Mouse (Mus musculus) forebrain, embryonic 15.5 days (tissue): ENCODE measurements around the gene Gtf3c5. TPM values are rescaled to one million over a fixed set of nuclear protein-coding genes. Genes with fewer than 3 reads are reported as not detected.

Source experiments
- ATAC-seq: fragments of 200-750 bp; cut with Nextera tagmentation; replicated peaks from 2 replicates; pipeline ENCODE4 v1.8.0; 2017; ENCODE audit warnings: mild to moderate bottlenecking, moderate TSS enrichment, moderate library complexity
- H3K27ac ChIP-seq: fragments of 300-500 bp; sonication (generic); replicated peaks from 2 replicates; pipeline ENCODE4 v1.5.1; 2015; ENCODE audit warnings: mild to moderate bottlenecking, inconsistent platforms
- H3K27me3 ChIP-seq: fragments of 300-500 bp; sonication (generic); 2 replicates; pipeline ENCODE4 v1.6.1; 2015; ENCODE audit warnings: inconsistent platforms
- H3K36me3 ChIP-seq: fragments of 300-500 bp; sonication (generic); 2 replicates; pipeline ENCODE4 v1.6.1; 2015; ENCODE audit warnings: mild to moderate bottlenecking, inconsistent platforms
- H3K4me1 ChIP-seq: fragments of 300-500 bp; sonication (generic); 2 replicates; pipeline ENCODE4 v1.6.1; 2015; ENCODE audit warnings: inconsistent platforms
- H3K4me2 ChIP-seq: fragments of 300-500 bp; sonication (generic); replicated peaks from 2 replicates; pipeline ENCODE4 v1.6.1; 2015; ENCODE audit warnings: mild to moderate bottlenecking, inconsistent platforms
- H3K4me3 ChIP-seq: fragments of 300-500 bp; sonication (generic); 2 replicates; pipeline ENCODE4 v1.5.1; 2015; ENCODE audit warnings: mild to moderate bottlenecking, inconsistent platforms
- H3K9ac ChIP-seq: fragments of 300-500 bp; sonication (generic); replicated peaks from 2 replicates; pipeline ENCODE4 v1.6.1; 2015; ENCODE audit warnings: mild to moderate bottlenecking, inconsistent platforms
- H3K9me3 ChIP-seq: fragments of 300-500 bp; sonication (generic); 2 replicates; pipeline ENCODE4 v1.6.1; 2016; ENCODE audit warnings: inconsistent platforms
- WGBS: fragments of 180-500 bp; shearing (Covaris S2); methylation state at CpG from one replicate; pipeline ENCODE4 v1.1.7; 2015; ENCODE audit warnings: mixed read lengths; 5-methylcytosine and 5-hydroxymethylcytosine counted together
- polyA plus RNA-seq: library from polyadenylated mRNA; unstranded; fragments of >200 nt; fragmentation: Nextera tagmentation; extraction: Ambion mirVana; gene quantifications from 2 replicates; pipeline ENCODE4 v1.2.1, GENCODE M21; 2015

The Gtf3c5 gene
- polyA plus RNA-seq, 1 experiment from 2014 or later: 42.3 TPM

DNA sequence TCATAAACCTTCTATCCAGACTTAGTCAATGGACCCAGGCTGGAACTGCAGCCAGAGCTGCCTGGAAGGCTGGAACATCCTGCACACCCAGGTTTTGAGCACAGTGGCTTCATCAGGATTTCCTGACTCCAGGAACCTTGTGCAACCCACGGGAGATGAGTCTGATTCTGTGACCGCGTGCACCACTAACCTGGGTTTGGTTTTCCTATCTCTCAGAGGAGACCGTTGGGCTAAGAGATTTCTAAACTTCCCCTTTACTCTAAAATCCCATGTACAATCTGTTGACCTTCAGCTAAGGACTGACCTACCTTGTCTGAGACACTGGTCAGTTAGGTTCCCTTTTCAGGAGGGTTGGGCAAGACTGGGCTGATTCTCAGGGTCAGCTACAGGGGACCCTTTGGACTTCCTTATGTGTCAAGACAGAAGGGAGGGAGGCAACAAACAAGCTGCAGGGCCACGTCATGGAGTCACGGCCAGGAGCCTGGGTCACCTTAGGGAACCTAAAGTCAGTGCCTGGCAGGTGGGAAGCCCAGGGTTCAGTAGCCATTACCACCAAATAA, 35.3 kb upstream of the Gtf3c5 start:
- Histone ChIP-seq H3K4me1 (no peaks in the 10 kb centered on the region), H3K27me3 (peaks cover 23% of the 10 kb centered on the region), H3K27ac (no peak overlapping the region), H3K36me3 (no peaks in the 10 kb centered on the region), H3K9me3 (no peaks in the 10 kb centered on the region), H3K4me2 (no peak overlapping the region), H3K4me3 (no peak overlapping the region), H3K9ac (no peak overlapping the region)
- WGBS: 87% methylated on average over 6 of the region's 6 CpGs
- no peak for ATAC-seq

DNA sequence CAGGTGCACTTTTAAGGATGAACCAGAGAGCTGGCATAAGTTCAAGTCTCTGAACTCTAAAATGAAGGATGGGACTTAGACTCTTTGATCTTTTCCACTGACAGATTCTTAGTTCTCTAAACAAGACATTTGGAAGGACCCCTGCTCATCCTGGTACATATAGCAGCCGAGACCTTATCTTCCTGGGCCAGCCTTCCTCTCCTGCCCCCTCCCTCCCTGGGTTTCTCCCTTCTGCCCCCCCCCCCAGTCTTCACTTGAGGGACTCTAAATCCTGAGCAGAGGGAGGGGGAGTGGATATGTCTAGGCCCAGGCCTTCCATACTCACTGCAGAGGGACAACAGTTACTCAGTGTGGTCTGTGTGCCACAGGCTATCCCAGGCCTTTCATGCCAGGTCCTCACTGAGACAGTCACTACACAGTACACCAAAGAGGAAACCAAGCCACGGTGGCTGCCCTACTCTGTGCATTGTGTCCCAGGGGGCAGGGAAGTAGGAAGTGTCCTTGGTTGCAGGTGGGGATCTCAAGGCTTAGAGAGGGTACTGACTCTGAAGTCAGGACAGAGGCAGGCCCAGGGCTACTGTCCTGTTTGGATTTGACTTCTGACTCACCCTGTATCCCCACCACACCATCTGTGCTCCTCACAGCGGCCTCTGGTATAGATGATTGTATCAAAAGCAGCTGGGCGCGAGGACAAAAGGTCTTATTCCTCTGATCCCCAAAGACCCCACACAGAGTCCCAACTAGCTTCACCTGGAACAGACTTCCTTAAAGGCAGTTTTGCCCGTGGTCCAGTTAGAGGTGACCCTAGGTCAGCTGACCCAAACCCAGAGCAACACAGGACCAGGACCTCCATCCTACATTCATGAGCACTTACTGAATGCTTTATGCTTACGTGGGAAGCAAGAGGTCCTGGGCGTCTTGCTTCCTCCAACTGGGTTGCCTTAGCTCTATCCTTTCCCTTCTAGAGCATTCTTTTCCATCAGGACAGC, 34.2 kb upstream of the Gtf3c5 start:
- H3K4me2 ChIP-seq: no peak overlapping the region
- H3K4me3 ChIP-seq: no peak overlapping the region
- no peak for ATAC-seq
- H3K9ac ChIP-seq: no peak overlapping the region
- H3K27me3 ChIP-seq: peaks cover 22% of the 10 kb centered on the region
- no peaks in the 10 kb centered on the region for H3K36me3 ChIP-seq
- no peak overlapping the region for H3K27ac ChIP-seq
- WGBS: 75% methylated on average over 8 of the region's 8 CpGs
- H3K9me3 ChIP-seq: no peaks in the 10 kb centered on the region
- no peaks in the 10 kb centered on the region for H3K4me1 ChIP-seq

GRCm38 (mm10) chr2:28616874-28617273, 33.3 kb upstream of the Gtf3c5 start:
- H3K27ac ChIP-seq: no peak overlapping the region
- no peaks in the 10 kb centered on the region for H3K36me3 ChIP-seq
- H3K9me3 ChIP-seq: no peaks in the 10 kb centered on the region
- no peak overlapping the region for H3K4me3 ChIP-seq
- no peak for ATAC-seq
- no peaks in the 10 kb centered on the region for H3K4me1 ChIP-seq
- peaks cover 14% of the 10 kb centered on the region for H3K27me3 ChIP-seq
- H3K4me2 ChIP-seq: no peak overlapping the region
- no peak overlapping the region for H3K9ac ChIP-seq
- WGBS: 77% methylated on average over 9 of the region's 9 CpGs

- 36% methylated on average over 5 of the region's 5 CpGs for WGBS
- ATAC-seq: no peak
These were observed 32.8 kb upstream of the Gtf3c5 start for GRCm38 (mm10) chr2:28616358-28616757.

GRCm38 (mm10) chr2:28613599-28613998, 30.0 kb upstream of the Gtf3c5 start:
- Histone ChIP-seq H3K4me1 (no peaks in the 10 kb centered on the region), H3K4me2 (no peak overlapping the region), H3K27ac (no peak overlapping the region), H3K9me3 (no peaks in the 10 kb centered on the region), H3K36me3 (no peaks in the 10 kb centered on the region), H3K27me3 (no peaks in the 10 kb centered on the region), H3K4me3 (no peak overlapping the region), H3K9ac (no peak overlapping the region)
- no peak for ATAC-seq
- 90% methylated on average over 10 of the region's 10 CpGs for WGBS

More at GRCm38 (mm10) chr2:28616358-28616757, 32.8 kb upstream of the Gtf3c5 start:
- H3K4me2 ChIP-seq: no peak overlapping the region
- no peak overlapping the region for H3K9ac ChIP-seq
- H3K4me3 ChIP-seq: no peak overlapping the region
- no peaks in the 10 kb centered on the region for H3K4me1 ChIP-seq
- H3K9me3 ChIP-seq: no peaks in the 10 kb centered on the region
- peaks cover 10% of the 10 kb centered on the region for H3K27me3 ChIP-seq
- H3K36me3 ChIP-seq: no peaks in the 10 kb centered on the region
- H3K27ac ChIP-seq: no peak overlapping the region

GRCm38 (mm10) chr2:28612436-28613063, 29.0 kb upstream of the Gtf3c5 start:
- no peaks in the 10 kb centered on the region for H3K4me1 ChIP-seq
- no peak overlapping the region for H3K4me3 ChIP-seq
- no peaks in the 10 kb centered on the region for H3K36me3 ChIP-seq
- H3K4me2 ChIP-seq: no peak overlapping the region
- H3K27me3 ChIP-seq: no peaks in the 10 kb centered on the region
- no peaks in the 10 kb centered on the region for H3K9me3 ChIP-seq
- no peak overlapping the region for H3K27ac ChIP-seq
- no peak for ATAC-seq
- H3K9ac ChIP-seq: no peak overlapping the region
- WGBS: 73% methylated on average over 10 of the region's 10 CpGs

DNA sequence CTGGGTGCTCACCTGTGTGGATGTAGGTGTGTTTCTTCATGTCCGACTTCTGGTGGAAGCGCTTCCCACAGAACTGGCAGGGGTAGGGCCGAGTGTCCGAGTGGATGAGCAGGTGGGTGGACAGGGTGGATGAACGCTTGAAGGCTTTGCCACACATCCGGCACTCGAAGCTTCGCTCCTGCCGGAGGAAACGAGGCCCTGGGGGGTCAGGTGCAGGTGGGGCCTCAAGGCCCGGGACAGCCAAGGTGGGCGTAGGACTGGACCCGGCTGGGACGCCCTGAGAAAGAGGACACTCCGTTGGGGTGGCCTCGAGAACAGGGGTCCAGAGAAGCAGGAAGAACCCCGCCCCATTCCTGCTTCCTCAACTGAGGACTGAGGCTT, 27.8 kb upstream of the Gtf3c5 start:
- no peak for ATAC-seq
- Histone ChIP-seq H3K4me2 (no peak overlapping the region), H3K9me3 (no peaks in the 10 kb centered on the region), H3K36me3 (no peaks in the 10 kb centered on the region), H3K4me3 (no peak overlapping the region), H3K9ac (no peak overlapping the region), H3K4me1 (no peaks in the 10 kb centered on the region), H3K27me3 (no peaks in the 10 kb centered on the region), H3K27ac (no peak overlapping the region)
- WGBS: 90% methylated on average over 17 of the region's 17 CpGs

GRCm38 (mm10) chr2:28610716-28611406, 27.3 kb upstream of the Gtf3c5 start:
- Histone ChIP-seq H3K27ac (no peak overlapping the region), H3K27me3 (no peaks in the 10 kb centered on the region), H3K9ac (no peak overlapping the region)

DNA sequence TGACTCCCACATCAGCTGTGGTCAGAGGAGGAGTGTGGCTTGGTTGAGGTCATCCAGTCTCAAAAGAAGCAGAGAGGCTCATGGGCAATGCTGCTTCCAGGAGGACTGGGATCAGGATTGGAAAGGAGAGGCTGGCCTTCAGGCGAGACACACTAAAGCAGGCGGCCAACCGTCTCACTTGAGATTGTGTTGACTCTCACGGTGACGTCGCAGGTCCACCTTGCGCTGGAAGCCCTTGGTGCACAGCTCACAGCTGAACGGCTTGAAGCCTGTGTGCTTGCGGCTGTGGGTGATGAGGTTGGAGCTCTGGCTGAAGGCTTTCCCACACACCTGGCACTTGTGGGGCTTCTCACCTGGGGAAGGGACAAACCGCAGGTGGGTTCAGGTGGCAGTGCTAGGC, 26.3 kb upstream of the Gtf3c5 start:
- no peak for ATAC-seq
- H3K4me1 ChIP-seq: no peaks in the 10 kb centered on the region
- H3K4me3 ChIP-seq: no peak overlapping the region
- no peak overlapping the region for H3K4me2 ChIP-seq
- H3K9ac ChIP-seq: no peak overlapping the region
- no peak overlapping the region for H3K27ac ChIP-seq
- no peaks in the 10 kb centered on the region for H3K36me3 ChIP-seq
- 89% methylated on average over 10 of the region's 10 CpGs for WGBS
- H3K27me3 ChIP-seq: no peaks in the 10 kb centered on the region
- no peaks in the 10 kb centered on the region for H3K9me3 ChIP-seq

More at GRCm38 (mm10) chr2:28610716-28611406, 27.3 kb upstream of the Gtf3c5 start:
- WGBS: 67% methylated on average over 12 of the region's 12 CpGs
- no peak for ATAC-seq
- no peak overlapping the region for H3K4me2 ChIP-seq
- no peak overlapping the region for H3K4me3 ChIP-seq
- no peaks in the 10 kb centered on the region for H3K9me3 ChIP-seq
- H3K4me1 ChIP-seq: no peaks in the 10 kb centered on the region
- H3K36me3 ChIP-seq: no peaks in the 10 kb centered on the region

- no peak for ATAC-seq
- H3K9ac ChIP-seq: no peak overlapping the region
- no peaks in the 10 kb centered on the region for H3K27me3 ChIP-seq
- no peak overlapping the region for H3K4me2 ChIP-seq
- 49% methylated on average over 10 of the region's 10 CpGs for WGBS
- H3K36me3 ChIP-seq: no peaks in the 10 kb centered on the region
- H3K9me3 ChIP-seq: no peaks in the 10 kb centered on the region
- no peak overlapping the region for H3K27ac ChIP-seq
- no peak overlapping the region for H3K4me3 ChIP-seq
- H3K4me1 ChIP-seq: no peaks in the 10 kb centered on the region
These were observed 24.0 kb upstream of the Gtf3c5 start for GRCm38 (mm10) chr2:28607341-28608165.

- no peak overlapping the region for H3K4me2 ChIP-seq
- H3K36me3 ChIP-seq: no peaks in the 10 kb centered on the region
- H3K9ac ChIP-seq: no peak overlapping the region
- no peak overlapping the region for H3K27ac ChIP-seq
- H3K4me3 ChIP-seq: no peak overlapping the region
- no peaks in the 10 kb centered on the region for H3K9me3 ChIP-seq
- ATAC-seq: no peak
- 65% methylated on average over 8 of the region's 8 CpGs for WGBS
- H3K4me1 ChIP-seq: no peaks in the 10 kb centered on the region
- H3K27me3 ChIP-seq: no peaks in the 10 kb centered on the region
These were observed 23.2 kb upstream of the Gtf3c5 start for GRCm38 (mm10) chr2:28606601-28607340.
